ENCODE assay signal across 8 mouse cellular contexts in genomic region chr6:122670201-122670551, GRCm38 (mm10). TPM values are rescaled to one million over a fixed set of nuclear protein-coding genes. Genes with fewer than 3 reads are reported as not detected.
A peak's percentile ranks its signal among the peaks of the same experiment; 100 is the strongest.
DNase-seq lines count a peak whose midpoint lies in the region; ATAC-seq and TF ChIP-seq lines count a peak whose summit lies in the region.

No protein-coding gene starts in this region.

- no peaks in the 10 kb centered on the region for H3K27me3 ChIP-seq in kidney, embryonic 15.5 days
- no peaks in the 10 kb centered on the region for H3K27me3 ChIP-seq in kidney, adult 2 months (replicated peaks; ENCODE audit: control insufficient read depth, insufficient read depth, low read length)
- H3K27me3 ChIP-seq in hindbrain, embryonic 12.5 days, result 0 out of 2 replicates have a peak, but pooled peaks cover 3% of the 10 kb centered on the region
- no peaks in the 10 kb centered on the region for H3K27me3 ChIP-seq in midbrain, postnatal 0 days (ENCODE audit: insufficient read depth, low read length)

- no peaks in the 10 kb centered on the region for H3K9me3 ChIP-seq in kidney, embryonic 15.5 days (replicated peaks)
- no peaks in the 10 kb centered on the region for H3K9me3 ChIP-seq in hindbrain, embryonic 12.5 days (replicated peaks)
- H3K9me3 ChIP-seq in midbrain, postnatal 0 days (ENCODE audit: low read length), result no peaks in the 10 kb centered on the region

- WGBS in kidney, embryonic 15.5 days, result 30% methylated on average over 10 of the region's 10 CpGs
- WGBS in kidney, adult 2 months, result 47% methylated on average over 10 of the region's 10 CpGs
- WGBS in hindbrain, embryonic 12.5 days, result 27% methylated on average over 10 of the region's 10 CpGs
- WGBS in midbrain, postnatal 0 days, result 18% methylated on average over 10 of the region's 10 CpGs

- no peak overlapping the region for H3K27ac ChIP-seq in kidney, embryonic 15.5 days
- H3K27ac ChIP-seq in kidney, adult 2 months (ENCODE audit: insufficient read depth, low read depth, low read length), result no peak overlapping the region
- no peak overlapping the region for H3K27ac ChIP-seq in hindbrain, embryonic 12.5 days
- H3K27ac ChIP-seq in midbrain, postnatal 0 days (ENCODE audit: low read depth, low read length), result peak overlapping the region; percentile 47

- no peak for TF ChIP-seq POLR2A in kidney, adult 2 months (IDR thresholded peaks at IDR 0.05; ENCODE audit: low read depth, low read length)

- ATAC-seq in kidney, embryonic 15.5 days (replicated peaks; ENCODE audit: low FRiP score), result 0 out of 2 replicates have a peak, but pooled peaks have one; percentile 10
- ATAC-seq in hindbrain, embryonic 12.5 days (ENCODE audit: low FRiP score), result peak; percentile 22; the same call in 1 of the 2 replicates
- peak; percentile 17; the same call in 1 of the 2 replicates for ATAC-seq in midbrain, postnatal 0 days (ENCODE audit: low FRiP score)

- peak overlapping the region; percentile 64 for H3K4me2 ChIP-seq in kidney, embryonic 15.5 days
- peak overlapping the region; percentile 58 for H3K4me2 ChIP-seq in hindbrain, embryonic 12.5 days (replicated peaks)
- peak overlapping the region; percentile 51 for H3K4me2 ChIP-seq in midbrain, postnatal 0 days (ENCODE audit: low read depth, low read length, poor library complexity, severe bottlenecking)

- H3K9ac ChIP-seq in kidney, embryonic 15.5 days, result no peak overlapping the region
- H3K9ac ChIP-seq in hindbrain, embryonic 12.5 days, result peak overlapping the region; percentile 41; the same call in 1 of the 2 replicates
- peak overlapping the region; percentile 51; the same call in 1 of the 2 replicates for H3K9ac ChIP-seq in midbrain, postnatal 0 days (replicated peaks; ENCODE audit: low read length, poor library complexity, severe bottlenecking)

- H3K36me3 ChIP-seq in kidney, embryonic 15.5 days, result no peaks in the 10 kb centered on the region
- no peaks in the 10 kb centered on the region for H3K36me3 ChIP-seq in kidney, adult 2 months (ENCODE audit: control insufficient read depth, insufficient read depth, low read length)
- H3K36me3 ChIP-seq in hindbrain, embryonic 12.5 days, result no peaks in the 10 kb centered on the region
- no peaks in the 10 kb centered on the region for H3K36me3 ChIP-seq in midbrain, postnatal 0 days (ENCODE audit: insufficient read depth, low read length)

- 0 out of 2 replicates have a peak, but pooled peaks cover 6% of the 10 kb centered on the region for H3K4me1 ChIP-seq in kidney, embryonic 15.5 days
- H3K4me1 ChIP-seq in kidney, adult 2 months (ENCODE audit: control insufficient read depth, insufficient read depth, low read length), result no peaks in the 10 kb centered on the region
- H3K4me1 ChIP-seq in hindbrain, embryonic 12.5 days, result no peaks in the 10 kb centered on the region
- 0 out of 2 replicates have a peak, but pooled peaks cover 2% of the 10 kb centered on the region for H3K4me1 ChIP-seq in midbrain, postnatal 0 days (ENCODE audit: insufficient read depth, low read length)

- peak overlapping the region; percentile 48 for H3K4me3 ChIP-seq in kidney, embryonic 15.5 days (replicated peaks)
- H3K4me3 ChIP-seq in kidney, adult 2 months (ENCODE audit: insufficient read depth, low read depth, low read length), result no peak overlapping the region
- peak overlapping the region; percentile 40 for H3K4me3 ChIP-seq in hindbrain, embryonic 12.5 days
- H3K4me3 ChIP-seq in midbrain, postnatal 0 days (ENCODE audit: low read depth, low read length), result peak overlapping the region; percentile 39

- DNase-seq in kidney, adult 2 months, result no peak
- peak; percentile 42 for DNase-seq in cerebellum, adult 9-10 months
- DNase-seq in midbrain, postnatal 0 days (ENCODE audit: low spot score), result peak; percentile 35
- no peak for DNase-seq in spleen, postnatal 14 days (ENCODE audit: low spot score in 2 of 2)
- no peak for DNase-seq in lung, postnatal 14 days
- no peak for DNase-seq in kidney, postnatal 14 days

- no peak for TF ChIP-seq CTCF in kidney, adult 2 months (conservative IDR thresholded peaks at IDR 0.05; ENCODE audit: insufficient read depth, insufficient read length, low read depth, low read length)
- TF ChIP-seq CTCF in midbrain, postnatal 0 days (IDR thresholded peaks at IDR 0.05), result no peak

RNA-seq across cellular contexts. Expression of gene Nanog, which starts 37.1 kb away (rescaled TPM):
- 0.14 TPM in 1 of 2 replicates, not detected in the other for polyA plus RNA-seq in kidney, embryonic 15.5 days (2015; fragmentation: Nextera tagmentation; extraction: Ambion mirVana)
- 0.06 TPM in 1 of 2 replicates, not detected in the other for polyA plus RNA-seq in kidney, adult 2 months (2012; rRNA removed)
- 0.14 and 0.27 TPM in 2 replicates for polyA plus RNA-seq in hindbrain, embryonic 12.5 days (2016; fragmentation: Nextera tagmentation; extraction: Ambion mirVana)
- 0.09 and 0.16 TPM in 2 replicates for total RNA-seq in midbrain, postnatal 0 days (2014; rRNA removed)
- 0.07 and 0.10 TPM in 2 replicates for polyA plus RNA-seq in midbrain, postnatal 0 days (2015; fragmentation: Nextera tagmentation; extraction: Ambion mirVana)

RNA-seq across cellular contexts. Expression of gene Dppa3, which starts 44.0 kb away (rescaled TPM):
- polyA plus RNA-seq in kidney, embryonic 15.5 days (2015; fragmentation: Nextera tagmentation; extraction: Ambion mirVana), result not detected in 2 replicates
- polyA plus RNA-seq in kidney, adult 2 months (2012; rRNA removed), result not detected in 2 replicates
- not detected in 2 replicates for polyA plus RNA-seq in hindbrain, embryonic 12.5 days (2016; fragmentation: Nextera tagmentation; extraction: Ambion mirVana)
- not detected in 2 replicates for total RNA-seq in midbrain, postnatal 0 days (2014; rRNA removed)
- polyA plus RNA-seq in midbrain, postnatal 0 days (2015; fragmentation: Nextera tagmentation; extraction: Ambion mirVana), result not detected in 2 replicates

Comparison
In these comparisons a context has a peak if more than half of its experiments do, and no peak if none do; other contexts are left out.
1. DNase-seq: peak in cerebellum, adult 9-10 months (single experiment) and midbrain, postnatal 0 days (single experiment); none in kidney, adult 2 months (single experiment), spleen, postnatal 14 days (0 of 2), lung, postnatal 14 days (single experiment) and kidney, postnatal 14 days (single experiment).
2. Peak in every context shown above with its lines, with median percentiles within 50 percentile points of each other: ATAC-seq and H3K4me2 ChIP-seq.